Mouse (Mus musculus) heart, embryonic 11.5 days (tissue): ENCODE results near the gene Myl3. TPM values are rescaled to one million over a fixed set of nuclear protein-coding genes. Genes with fewer than 3 reads are reported as not detected.

Experiments used
- ATAC-seq: fragments of 200-750 bp; cut with Nextera tagmentation; replicated peaks from 2 replicates; pipeline ENCODE4 v1.8.0; 2017; ENCODE audit warnings: moderate library complexity; ENCODE audit not compliant: insufficient number of reproducible peaks, low FRiP score, low TSS enrichment
- H3K27ac ChIP-seq: fragments of 300-500 bp; sonication (generic); 2 replicates; pipeline ENCODE4 v1.5.1; 2014; ENCODE audit warnings: mild to moderate bottlenecking, low read depth, low read length
- H3K27me3 ChIP-seq: fragments of 300-500 bp; sonication (generic); 2 replicates; pipeline ENCODE4 v1.6.1; 2014; ENCODE audit warnings: mild to moderate bottlenecking, low read length, mixed read lengths; ENCODE audit not compliant: control insufficient read depth, insufficient read depth
- H3K36me3 ChIP-seq: fragments of 300-500 bp; sonication (generic); 2 replicates; pipeline ENCODE4 v1.6.1; 2014; ENCODE audit warnings: mild to moderate bottlenecking, low read length, moderate library complexity, mixed read lengths; ENCODE audit not compliant: control insufficient read depth, insufficient read depth
- H3K4me1 ChIP-seq: fragments of 300-500 bp; sonication (generic); 2 replicates; pipeline ENCODE4 v1.6.1; 2014; ENCODE audit warnings: low read length; ENCODE audit not compliant: control insufficient read depth, insufficient read depth
- H3K4me2 ChIP-seq: fragments of 300-500 bp; sonication (generic); 2 replicates; pipeline ENCODE4 v1.6.1; 2014; ENCODE audit warnings: mild to moderate bottlenecking, moderate library complexity
- H3K4me3 ChIP-seq: fragments of 300-500 bp; sonication (generic); 2 replicates; pipeline ENCODE4 v1.5.1; 2014; ENCODE audit warnings: low read depth, low read length
- H3K9ac ChIP-seq: fragments of 300-500 bp; sonication (generic); 2 replicates; pipeline ENCODE4 v1.6.1; 2014; ENCODE audit warnings: mild to moderate bottlenecking, low read depth, low read length, moderate library complexity
- H3K9me3 ChIP-seq: fragments of 300-500 bp; sonication (generic); replicated peaks from 2 replicates; pipeline ENCODE4 v1.6.1; 2016; ENCODE audit warnings: low read length; ENCODE audit not compliant: control insufficient read depth
- WGBS: fragments of 180-500 bp; shearing (Covaris S2); extraction: QIAGEN DNeasy Blood & Tissue Kit; methylation state at CpG from one replicate; pipeline ENCODE4 v1.1.7; 2014; ENCODE audit not compliant: insufficient replicate concordance; 5-methylcytosine and 5-hydroxymethylcytosine counted together
- polyA plus RNA-seq: library from polyadenylated mRNA; unstranded; fragments of >200 nt; fragmentation: Nextera tagmentation; extraction: Ambion mirVana; gene quantifications from 2 replicates; pipeline ENCODE4 v1.2.1, GENCODE M21; 2014

Myl3 gene
- polyA plus RNA-seq, 1 experiment from 2014 or later = 3,236 TPM

- ATAC-seq = no peak
- Histone ChIP-seq H3K36me3 (no peaks in the 10 kb centered on the region), H3K9me3 (no peaks in the 10 kb centered on the region), H3K4me1 (peaks cover 44% of the 10 kb centered on the region), H3K27ac (no peak overlapping the region), H3K9ac (no peak overlapping the region), H3K4me2 (no peak overlapping the region), H3K27me3 (peaks cover 5% of the 10 kb centered on the region; the same call in 1 of the 2 replicates), H3K4me3 (no peak overlapping the region)
- WGBS = 32% methylated on average over 5 of the region's 5 CpGs
Observed at GRCm38 (mm10) chr9:110746238-110746637, 4.6 kb downstream of the Myl3 start.

GRCm38 (mm10) chr9:110746961-110747360, 5.3 kb downstream of the Myl3 start, which contains the start of gene Pth1r:
Pth1r (minus strand) TSS chr9:110747145.
- no peak within 1 kb of the TSS for H3K9ac ChIP-seq
- H3K4me1 ChIP-seq = peaks cover 45% of the 10 kb centered on the region
- no peaks in the 10 kb centered on the region for H3K9me3 ChIP-seq
- no peak within 1 kb of the TSS for H3K27ac ChIP-seq
- no peak within 1 kb of the TSS for H3K4me2 ChIP-seq
- H3K4me3 ChIP-seq = no peak within 1 kb of the TSS
- H3K36me3 ChIP-seq = no peaks in the 10 kb centered on the region
- no peak for ATAC-seq
- WGBS = 56% methylated on average over 7 of the region's 7 CpGs
- peaks cover 5% of the 10 kb centered on the region; the same call in 1 of the 2 replicates for H3K27me3 ChIP-seq

- Histone ChIP-seq H3K27ac (no peak overlapping the region), H3K9me3 (no peaks in the 10 kb centered on the region), H3K4me2 (no peak overlapping the region), H3K4me3 (no peak overlapping the region), H3K27me3 (peaks cover 5% of the 10 kb centered on the region; the same call in 1 of the 2 replicates), H3K4me1 (peaks cover 59% of the 10 kb centered on the region), H3K36me3 (no peaks in the 10 kb centered on the region), H3K9ac (no peak overlapping the region)
- 57% methylated on average over 2 of the region's 2 CpGs for WGBS
- no peak for ATAC-seq
Observed at GRCm38 (mm10) chr9:110748451-110748850, 6.8 kb downstream of the Myl3 start.

GRCm38 (mm10) chr9:110750404-110751187, 8.9 kb downstream of the Myl3 start:
- H3K36me3 ChIP-seq = no peaks in the 10 kb centered on the region
- H3K4me2 ChIP-seq = peak overlapping the region; percentile 55
- H3K4me3 ChIP-seq = 0 out of 2 replicates have a peak overlapping the region, but pooled peaks have one; percentile 16
- peak overlapping the region; percentile 60 for H3K9ac ChIP-seq
- WGBS = 11% methylated on average over 14 of the region's 14 CpGs
- H3K27me3 ChIP-seq = no peaks in the 10 kb centered on the region
- H3K9me3 ChIP-seq = no peaks in the 10 kb centered on the region
- H3K4me1 ChIP-seq = peaks cover 59% of the 10 kb centered on the region
- H3K27ac ChIP-seq = peak overlapping the region; percentile 91
- ATAC-seq = 0 out of 2 replicates have a peak, but pooled peaks have one; percentile 36

- Histone ChIP-seq H3K27me3 (no peaks in the 10 kb centered on the region), H3K36me3 (no peaks in the 10 kb centered on the region), H3K27ac (peak overlapping the region; percentile 91), H3K4me2 (peak overlapping the region; percentile 55), H3K9ac (peak overlapping the region; percentile 60), H3K4me3 (no peak overlapping the region), H3K9me3 (no peaks in the 10 kb centered on the region), H3K4me1 (peaks cover 52% of the 10 kb centered on the region)
- ATAC-seq = no peak
- WGBS = 57% methylated on average over 5 of the region's 5 CpGs
Observed at GRCm38 (mm10) chr9:110751412-110751811, 9.8 kb downstream of the Myl3 start.

GRCm38 (mm10) chr9:110752917-110753435, 11.3 kb downstream of the Myl3 start:
- ATAC-seq = no peak
- peaks cover 50% of the 10 kb centered on the region for H3K4me1 ChIP-seq
- H3K4me2 ChIP-seq = no peak overlapping the region
- H3K27me3 ChIP-seq = no peaks in the 10 kb centered on the region
- no peak overlapping the region for H3K9ac ChIP-seq
- H3K36me3 ChIP-seq = no peaks in the 10 kb centered on the region
- H3K27ac ChIP-seq = 0 out of 2 replicates have a peak overlapping the region, but pooled peaks have one; percentile 15
- H3K4me3 ChIP-seq = no peak overlapping the region
- no peaks in the 10 kb centered on the region for H3K9me3 ChIP-seq
- 59% methylated on average over 4 of the region's 4 CpGs for WGBS

- Histone ChIP-seq H3K27ac (no peak overlapping the region), H3K9me3 (no peaks in the 10 kb centered on the region), H3K27me3 (no peaks in the 10 kb centered on the region), H3K36me3 (no peaks in the 10 kb centered on the region), H3K4me3 (no peak overlapping the region), H3K9ac (no peak overlapping the region), H3K4me2 (no peak overlapping the region), H3K4me1 (peaks cover 45% of the 10 kb centered on the region)
- 62% methylated on average over 4 of the region's 4 CpGs for WGBS
- ATAC-seq = no peak
Observed at GRCm38 (mm10) chr9:110753773-110754172, 12.1 kb downstream of the Myl3 start.

GRCm38 (mm10) chr9:110757816-110758215, 16.2 kb downstream of the Myl3 start:
- no peak for ATAC-seq
- H3K4me2 ChIP-seq = no peak overlapping the region
- H3K27ac ChIP-seq = no peak overlapping the region
- peaks cover 20% of the 10 kb centered on the region for H3K4me1 ChIP-seq
- no peak overlapping the region for H3K4me3 ChIP-seq
- no peaks in the 10 kb centered on the region for H3K36me3 ChIP-seq
- H3K9me3 ChIP-seq = no peaks in the 10 kb centered on the region
- H3K27me3 ChIP-seq = no peaks in the 10 kb centered on the region
- 69% methylated on average over 5 of the region's 5 CpGs for WGBS
- no peak overlapping the region for H3K9ac ChIP-seq
